Mouse (Mus musculus) heart, postnatal 0 days (tissue): ENCODE data around the gene Ranbp2.

ENCODE experiments used
- CTCF ChIP-seq: IDR thresholded peaks from 2 replicates; pipeline ENCODE4 v1.5.1; 2016; ENCODE audit warnings: antibody characterized with exemption, control low read depth, low read depth
- EP300 ChIP-seq: IDR thresholded peaks from 2 replicates; pipeline ENCODE4 v1.6.1; 2016; ENCODE audit warnings: antibody characterized with exemption, low read depth

DNA sequence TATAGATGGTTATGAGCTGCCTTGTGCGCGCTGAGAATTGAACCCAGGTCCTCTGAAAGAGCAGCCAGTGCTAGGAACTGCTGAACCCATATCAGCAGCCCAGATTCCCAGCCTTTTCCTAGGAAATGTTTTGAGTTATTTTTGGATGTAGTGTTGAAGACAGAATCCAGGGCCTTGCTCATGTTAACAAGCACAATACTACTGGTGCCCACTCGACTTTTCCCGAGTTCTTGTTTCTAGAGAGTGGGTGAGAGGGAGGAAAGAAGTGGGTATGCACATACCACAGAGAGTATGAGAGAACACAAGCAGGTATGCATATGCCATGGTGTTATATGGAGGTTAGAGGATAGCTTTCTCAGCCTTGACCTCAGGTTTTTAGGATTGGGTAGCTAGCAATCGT lies 44.3 kb downstream of the Ranbp2 start:
- TF ChIP-seq CTCF, result no peak
- no peak for TF ChIP-seq EP300
